Mouse (Mus musculus): ENCODE results near the gene Med22. TPM values are rescaled to one million over a fixed set of nuclear protein-coding genes. Genes with fewer than 3 reads are reported as not detected.
A peak's percentile ranks its signal among the peaks of the same experiment; 100 is the strongest.
"Not testable (repeated sequence)": the region's sequence is repeated elsewhere in the genome, so short reads cannot be mapped to it uniquely, and the experiment has no call there.

Gene Med22
- total and polyA plus RNA-seq, 2 experiments from 2014 or later = 110 to 163 TPM

DNA sequence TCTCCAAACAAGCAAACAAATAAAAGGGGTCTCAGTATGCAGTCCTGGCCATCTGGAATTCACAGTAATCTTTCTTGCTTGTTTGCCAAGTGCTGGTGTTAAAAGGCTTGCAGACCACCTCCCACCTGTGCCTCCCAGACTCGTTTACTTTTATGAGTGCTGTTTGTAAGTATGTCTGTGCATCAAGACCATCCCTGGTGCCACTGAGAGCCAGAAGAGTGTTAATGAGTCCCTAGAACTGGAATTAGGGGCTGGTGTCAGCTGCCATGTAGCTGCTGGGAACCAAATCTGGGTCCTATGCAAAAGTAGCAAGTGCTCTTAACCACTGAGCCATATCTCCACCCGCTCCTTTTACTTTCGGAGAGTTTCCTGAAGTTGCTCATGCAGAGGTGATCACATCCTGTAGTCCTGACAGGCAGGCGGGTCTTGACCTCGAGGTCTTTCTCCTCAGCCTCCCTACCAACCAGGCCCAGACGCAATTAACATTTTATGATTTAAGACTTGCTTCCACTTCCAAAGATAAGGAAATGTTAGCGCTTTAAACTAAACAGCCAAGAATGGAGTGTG is 8.6 kb downstream of the Med22 start:
- Histone ChIP-seq H3K4me2 (ENCODE audit: low read depth) (peak overlapping the region; percentile 81), H3K4me3 (ENCODE audit: low read depth, low read length) (peak overlapping the region; percentile 63), H3K9me3 (ENCODE audit: low read length) (no peaks in the 10 kb centered on the region), H3K4me1 (ENCODE audit: insufficient read depth) (peaks cover 12% of the 10 kb centered on the region), H3K27ac (ENCODE audit: low read depth, low read length) (peak overlapping the region; percentile 87; the same call in 1 of the 2 replicates), H3K9ac (peak overlapping the region; percentile 77), H3K27me3 (ENCODE audit: insufficient read depth, low read length) (no peaks in the 10 kb centered on the region), H3K36me3 (ENCODE audit: insufficient read depth) (peaks cover 57% of the 10 kb centered on the region)
- DNase-seq (no peak), ATAC-seq (no peak)
- no peak for TF ChIP-seq CTCF (IDR thresholded peaks at IDR 0.05; ENCODE audit: low read depth)
- WGBS = 13% methylated on average over 7 of the region's 7 CpGs

DNA sequence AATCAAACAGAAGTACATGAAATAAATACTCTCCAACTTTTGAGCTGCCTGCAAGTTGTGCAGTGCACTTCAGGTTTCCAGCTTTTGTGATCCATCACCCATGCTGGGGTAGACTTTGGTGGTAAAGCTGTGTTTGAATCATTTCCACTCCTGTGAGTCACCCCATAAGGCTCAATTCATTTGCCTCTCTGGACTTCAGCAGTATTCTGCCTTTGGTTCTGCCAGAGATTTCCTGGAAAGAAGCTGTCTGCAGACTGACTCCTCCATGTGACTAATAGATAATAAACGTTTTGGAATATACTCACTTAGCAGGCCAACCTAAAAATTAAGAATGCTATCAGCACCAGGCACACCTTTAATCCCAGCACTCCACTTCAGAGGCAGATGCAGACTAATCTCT is 9.7 kb downstream of the Med22 start:
- 71% methylated on average over 1 of the region's 1 CpGs for WGBS
- TF ChIP-seq CTCF (IDR thresholded peaks at IDR 0.05; ENCODE audit: low read depth) = no peak
- H3K4me1 ChIP-seq (ENCODE audit: insufficient read depth) = peaks cover 12% of the 10 kb centered on the region
- H3K4me2 ChIP-seq (ENCODE audit: low read depth) = no peak overlapping the region
- no peak for DNase-seq
- H3K27me3 ChIP-seq (ENCODE audit: insufficient read depth, low read length) = no peaks in the 10 kb centered on the region
- H3K9ac ChIP-seq = no peak overlapping the region
- H3K9me3 ChIP-seq (ENCODE audit: low read length) = no peaks in the 10 kb centered on the region
- no peak overlapping the region for H3K4me3 ChIP-seq (ENCODE audit: low read depth, low read length)
- no peak overlapping the region for H3K27ac ChIP-seq (ENCODE audit: low read depth, low read length)
- H3K36me3 ChIP-seq (ENCODE audit: insufficient read depth) = peaks cover 57% of the 10 kb centered on the region
- ATAC-seq = no peak

- no peak overlapping the region for H3K9ac ChIP-seq
- ATAC-seq (no peak), DNase-seq (no peak)
- no peak overlapping the region for H3K4me2 ChIP-seq (ENCODE audit: low read depth)
- 89% methylated on average over 4 of the region's 4 CpGs for WGBS
- H3K4me3 ChIP-seq (ENCODE audit: low read depth, low read length) = no peak overlapping the region
- peaks cover 81% of the 10 kb centered on the region for H3K36me3 ChIP-seq (ENCODE audit: insufficient read depth)
- H3K9me3 ChIP-seq (ENCODE audit: low read length) = no peaks in the 10 kb centered on the region
- H3K4me1 ChIP-seq (ENCODE audit: insufficient read depth) = no peaks in the 10 kb centered on the region
- no peaks in the 10 kb centered on the region for H3K27me3 ChIP-seq (ENCODE audit: insufficient read depth, low read length)
- TF ChIP-seq CTCF (IDR thresholded peaks at IDR 0.05; ENCODE audit: low read depth) = peak; percentile 40
- H3K27ac ChIP-seq (ENCODE audit: low read depth, low read length) = no peak overlapping the region
Observed at GRCm38 (mm10) chr2:26895898-26896297, 14.6 kb downstream of the Med22 start.

DNA sequence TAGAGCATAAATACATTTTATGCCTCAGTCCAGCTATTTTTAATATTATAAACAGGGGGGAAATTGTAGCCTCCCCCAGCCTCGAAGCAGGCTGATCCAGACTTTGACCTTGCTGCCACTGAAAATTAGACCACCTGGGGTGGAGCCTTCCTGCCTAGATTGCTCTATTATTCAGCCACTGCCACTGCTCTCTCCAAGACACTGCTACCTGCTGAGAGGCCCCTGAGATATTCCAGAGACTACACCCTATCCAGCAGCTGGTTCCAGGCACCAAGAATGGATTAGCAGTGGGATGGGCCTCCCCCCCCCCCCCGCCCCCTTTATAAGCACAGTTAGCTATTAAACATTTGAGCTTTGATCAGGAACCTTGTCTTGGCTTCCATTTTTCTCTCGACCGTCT is 24.3 kb downstream of the Med22 start:
- H3K27me3 ChIP-seq (ENCODE audit: insufficient read depth, low read length); H3K27ac ChIP-seq (ENCODE audit: low read depth, low read length); H3K4me1 ChIP-seq (ENCODE audit: insufficient read depth); H3K9ac ChIP-seq; H3K9me3 ChIP-seq (ENCODE audit: low read length); H3K4me2 ChIP-seq (ENCODE audit: low read depth); H3K4me3 ChIP-seq (ENCODE audit: low read depth, low read length); ATAC-seq; DNase-seq: not testable (repeated sequence)
- 47% methylated on average over 4 of the region's 4 CpGs for WGBS
- peaks cover 18% of the 10 kb centered on the region for H3K36me3 ChIP-seq (ENCODE audit: insufficient read depth)

DNA sequence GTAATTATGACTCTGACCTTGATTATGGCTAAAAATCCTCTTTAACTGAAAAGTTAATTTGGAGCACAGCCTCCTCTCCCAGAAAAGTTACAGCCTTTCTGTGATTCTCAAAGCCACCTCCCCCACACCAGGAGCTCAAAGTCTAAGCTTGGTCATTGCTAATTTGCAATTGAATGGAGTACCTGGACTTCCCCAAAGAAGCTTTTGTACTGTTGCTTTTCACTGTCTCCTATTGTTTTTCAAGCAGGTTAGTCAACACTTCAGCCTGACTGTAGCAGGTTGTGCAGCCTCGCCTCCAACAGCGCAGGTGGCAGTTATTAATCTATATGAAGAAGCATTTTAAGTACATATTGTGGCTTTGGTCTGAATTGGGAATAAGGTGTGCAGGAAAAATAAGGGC is 24.9 kb downstream of the Med22 start:
- ATAC-seq; DNase-seq; H3K4me2 ChIP-seq (ENCODE audit: low read depth); H3K4me1 ChIP-seq (ENCODE audit: insufficient read depth); H3K27me3 ChIP-seq (ENCODE audit: insufficient read depth, low read length); H3K4me3 ChIP-seq (ENCODE audit: low read depth, low read length); H3K27ac ChIP-seq (ENCODE audit: low read depth, low read length); H3K9me3 ChIP-seq (ENCODE audit: low read length); H3K9ac ChIP-seq: not testable (repeated sequence)
- H3K36me3 ChIP-seq (ENCODE audit: insufficient read depth) = peaks cover 12% of the 10 kb centered on the region
- WGBS = 54% methylated on average over 2 of the region's 2 CpGs

GRCm38 (mm10) chr2:26878571-26878970 is 31.9 kb downstream of the Med22 start:
- Histone ChIP-seq H3K4me1 (ENCODE audit: insufficient read depth) (no peaks in the 10 kb centered on the region), H3K9ac (no peak overlapping the region), H3K27ac (ENCODE audit: low read depth, low read length) (no peak overlapping the region), H3K4me2 (ENCODE audit: low read depth) (no peak overlapping the region), H3K27me3 (ENCODE audit: insufficient read depth, low read length) (no peaks in the 10 kb centered on the region), H3K9me3 (ENCODE audit: low read length) (no peaks in the 10 kb centered on the region), H3K4me3 (ENCODE audit: low read depth, low read length) (no peak overlapping the region), H3K36me3 (ENCODE audit: insufficient read depth) (no peaks in the 10 kb centered on the region)
- ATAC-seq = no peak
- no peak for DNase-seq
- TF ChIP-seq CTCF (IDR thresholded peaks at IDR 0.05; ENCODE audit: low read depth) = no peak

DNA sequence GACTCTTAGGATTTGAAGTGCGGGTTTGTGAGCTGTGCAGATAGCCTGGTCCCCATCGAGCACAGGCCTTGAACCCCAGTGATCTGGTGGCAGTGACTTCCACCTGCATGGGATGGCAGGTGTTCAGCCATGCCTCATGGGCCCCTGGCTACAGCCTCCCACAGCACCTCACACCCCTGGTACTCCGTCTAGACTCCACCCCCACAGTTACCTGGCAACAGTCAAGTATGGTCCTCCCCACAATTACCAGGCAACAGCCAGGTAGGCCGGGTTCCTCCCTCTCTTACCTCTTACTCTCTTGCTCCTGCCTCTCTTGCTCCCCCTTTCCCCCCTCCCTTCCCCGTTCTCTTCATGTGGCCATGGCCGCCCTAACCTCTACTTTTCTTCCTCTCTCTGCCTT is 39.8 kb downstream of the Med22 start:
- H3K27me3 ChIP-seq (ENCODE audit: insufficient read depth, low read length) = no peaks in the 10 kb centered on the region; the same call in 1 of the 2 replicates

More for the DNA sequence above, 39.8 kb downstream of the Med22 start:
- no peak for TF ChIP-seq CTCF (IDR thresholded peaks at IDR 0.05; ENCODE audit: low read depth)
- DNase-seq (no peak), ATAC-seq (no peak)
- no peaks in the 10 kb centered on the region for H3K36me3 ChIP-seq (ENCODE audit: insufficient read depth)
- H3K9ac ChIP-seq = no peak overlapping the region
- H3K4me2 ChIP-seq (ENCODE audit: low read depth) = no peak overlapping the region
- WGBS = 69% methylated on average over 6 of the region's 6 CpGs
- H3K4me1 ChIP-seq (ENCODE audit: insufficient read depth) = no peaks in the 10 kb centered on the region
- no peaks in the 10 kb centered on the region for H3K9me3 ChIP-seq (ENCODE audit: low read length)
- H3K4me3 ChIP-seq (ENCODE audit: low read depth, low read length) = no peak overlapping the region
- no peak overlapping the region for H3K27ac ChIP-seq (ENCODE audit: low read depth, low read length)
